Mouse (Mus musculus) common myeloid progenitor, adult 5-6 weeks (primary cell): Measurements from ENCODE around the gene Rnf5. TPM values are rescaled to one million over a fixed set of nuclear protein-coding genes. Genes with fewer than 3 reads are reported as not detected.

Source experiments
- ATAC-seq: replicated peaks from 2 replicates; pipeline ENCODE4 v1.8.0; 2016; ENCODE audit warnings: low read depth, mild to moderate bottlenecking, moderate TSS enrichment, inconsistent platforms; ENCODE audit not compliant: poor library complexity, severe bottlenecking
- total RNA-seq: library from RNA; stranded (forward); fragments of 200-1000, 187-1606 nt; gene quantifications from 2 replicates; pipeline ENCODE4 v1.2.3, GENCODE M21; 2017

The Rnf5 gene
- total RNA-seq, 1 experiment from 2014 or later: 14.4 TPM

DNA sequence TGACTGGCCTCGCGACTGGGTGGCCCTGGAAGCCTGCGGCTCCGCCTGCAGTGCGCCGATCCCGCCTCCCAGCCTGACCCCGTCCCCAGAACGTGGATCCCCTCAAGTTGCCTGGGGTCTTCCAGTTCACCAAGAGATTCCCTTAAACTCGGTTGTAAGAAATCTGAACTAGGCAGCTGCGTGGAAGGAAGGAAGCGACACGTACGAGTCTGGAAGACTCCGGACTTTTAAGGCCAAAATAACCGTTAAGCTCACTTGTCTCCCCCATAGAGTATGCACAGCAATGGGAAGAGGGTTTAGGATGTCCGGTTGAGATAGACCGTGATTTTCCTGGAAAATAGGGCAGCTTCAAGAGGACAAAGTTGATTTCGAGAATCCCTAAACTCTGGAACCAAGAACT is 15.7 kb downstream of the Rnf5 start:
- ATAC-seq: no peak

DNA sequence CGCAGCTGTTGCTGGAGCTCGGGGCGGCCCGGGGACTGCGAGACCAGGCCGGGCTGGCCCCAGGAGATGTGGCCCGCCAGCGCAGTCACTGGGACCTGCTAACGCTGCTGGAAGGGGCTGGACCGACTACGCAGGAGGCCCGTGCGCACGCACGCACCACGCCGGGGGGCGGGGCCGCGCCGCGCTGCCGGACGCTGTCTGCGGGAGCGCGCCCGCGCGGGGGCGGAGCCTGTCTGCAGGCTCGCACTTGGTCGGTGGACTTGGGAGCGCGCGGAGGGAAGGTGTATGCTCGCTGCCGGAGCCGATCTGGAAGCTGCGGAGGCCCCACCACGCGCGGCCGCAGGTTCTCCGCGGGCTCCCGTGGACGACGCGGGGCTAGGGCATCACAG is 16.1 kb downstream of the Rnf5 start:
- peak; percentile 57 for ATAC-seq

DNA sequence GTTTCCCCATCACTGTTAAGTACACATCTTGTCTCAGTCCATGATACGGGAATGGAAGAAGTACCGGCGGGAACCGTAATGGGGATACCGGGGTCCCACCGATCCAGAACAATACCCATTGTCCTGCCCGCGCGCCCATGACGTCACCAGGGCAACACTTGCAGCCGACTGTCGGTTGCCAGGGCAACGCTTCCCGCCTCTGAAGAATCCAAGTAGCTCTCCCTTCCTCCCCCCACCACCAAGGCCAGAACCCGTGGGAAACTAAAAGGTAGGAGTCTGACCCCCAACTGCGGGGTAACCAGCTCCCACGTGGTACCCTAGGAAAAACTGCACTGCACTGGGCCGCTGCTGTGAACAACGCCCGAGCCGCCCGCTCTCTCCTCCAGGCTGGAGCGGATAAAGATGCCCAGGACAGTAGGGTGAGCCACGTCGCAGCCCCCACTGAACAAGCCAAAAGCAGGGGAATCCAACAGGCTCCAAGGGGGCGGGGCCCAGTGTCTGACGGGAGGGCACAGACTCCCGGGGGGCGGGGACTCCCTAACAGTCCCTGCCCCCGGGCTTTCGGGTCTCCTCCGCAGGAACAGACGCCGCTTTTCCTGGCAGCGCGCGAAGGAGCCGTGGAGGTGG is 16.6 kb downstream of the Rnf5 start:
- ATAC-seq: peak; percentile 53

DNA sequence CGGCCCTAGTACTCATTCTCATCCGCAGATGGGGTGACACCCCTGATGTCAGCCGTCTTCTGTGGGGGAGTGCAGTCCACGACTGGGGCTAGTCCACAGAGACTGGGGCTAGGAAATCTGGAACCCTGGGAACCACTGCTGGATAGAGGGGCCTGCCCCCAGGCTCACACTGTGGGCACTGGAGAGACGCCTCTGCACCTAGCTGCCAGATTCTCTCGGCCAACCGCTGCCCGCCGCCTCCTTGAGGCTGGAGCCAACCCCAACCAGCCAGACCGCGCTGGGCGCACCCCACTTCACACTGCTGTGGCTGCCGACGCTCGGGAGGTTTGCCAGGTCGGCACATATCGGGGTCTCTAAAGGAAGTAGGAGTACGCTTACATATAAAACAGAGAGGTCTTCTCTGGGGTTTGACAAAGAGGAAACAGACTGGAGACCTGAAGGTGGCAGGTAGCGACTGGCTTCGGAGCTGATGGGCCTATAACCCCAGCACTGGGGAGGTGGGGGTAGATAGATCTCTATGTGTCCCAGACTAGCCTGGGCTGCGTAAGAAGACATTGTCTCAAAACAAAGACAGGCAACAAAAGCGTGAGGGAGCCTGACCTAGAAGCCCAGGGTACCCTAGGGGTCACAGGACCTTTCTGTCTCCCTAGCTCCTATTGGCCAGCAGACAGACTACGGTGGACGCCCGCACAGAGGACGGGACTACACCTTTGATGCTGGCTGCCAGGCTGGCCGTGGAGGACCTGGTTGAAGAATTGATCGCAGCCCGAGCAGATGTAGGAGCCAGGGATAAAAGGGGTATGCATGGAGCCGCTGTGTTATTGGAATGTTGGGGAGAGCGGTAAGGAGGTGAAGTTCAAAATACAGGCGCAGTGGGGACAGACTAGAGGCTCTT is 17.4 kb downstream of the Rnf5 start:
- no peak for ATAC-seq

DNA sequence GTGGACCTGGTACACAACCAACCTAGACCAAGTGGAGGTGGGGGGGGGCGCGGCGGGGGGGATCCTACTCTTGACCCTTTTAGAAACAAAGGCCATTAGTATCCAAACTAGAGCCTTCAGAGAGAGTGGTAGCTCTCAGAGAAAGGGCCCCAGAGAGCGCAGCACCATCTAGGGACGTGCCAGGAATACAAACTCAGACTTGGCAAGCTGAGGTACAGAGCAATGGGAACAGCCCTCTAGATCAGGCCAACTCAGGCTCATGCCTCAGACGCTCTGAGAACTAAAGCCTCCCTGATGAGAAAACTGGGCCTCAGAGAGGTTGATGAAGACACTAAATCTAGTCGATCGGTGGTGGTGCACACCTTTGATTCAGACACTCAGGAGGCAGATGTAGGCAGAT is 18.4 kb downstream of the Rnf5 start:
- ATAC-seq: no peak

GRCm38 (mm10) chr17:34583819-34584218 is 19.7 kb downstream of the Rnf5 start:
- no peak for ATAC-seq

DNA sequence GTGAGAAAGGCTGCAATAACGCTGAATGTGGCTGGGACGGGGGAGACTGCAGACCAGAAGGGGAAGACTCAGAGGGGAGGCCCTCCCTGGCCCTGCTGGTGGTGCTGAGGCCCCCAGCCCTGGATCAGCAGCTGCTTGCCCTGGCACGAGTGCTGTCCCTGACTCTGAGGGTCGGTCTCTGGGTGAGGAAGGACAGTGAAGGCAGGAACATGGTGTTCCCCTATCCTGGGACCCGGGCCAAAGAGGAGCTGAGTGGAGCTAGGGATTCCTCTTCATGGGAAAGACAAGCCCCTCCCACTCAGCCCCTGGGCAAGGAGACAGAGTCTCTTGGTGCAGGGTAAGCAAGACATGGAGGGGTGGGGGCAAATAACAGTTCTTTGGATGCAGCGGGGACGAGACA is 20.1 kb downstream of the Rnf5 start:
- no peak for ATAC-seq

DNA sequence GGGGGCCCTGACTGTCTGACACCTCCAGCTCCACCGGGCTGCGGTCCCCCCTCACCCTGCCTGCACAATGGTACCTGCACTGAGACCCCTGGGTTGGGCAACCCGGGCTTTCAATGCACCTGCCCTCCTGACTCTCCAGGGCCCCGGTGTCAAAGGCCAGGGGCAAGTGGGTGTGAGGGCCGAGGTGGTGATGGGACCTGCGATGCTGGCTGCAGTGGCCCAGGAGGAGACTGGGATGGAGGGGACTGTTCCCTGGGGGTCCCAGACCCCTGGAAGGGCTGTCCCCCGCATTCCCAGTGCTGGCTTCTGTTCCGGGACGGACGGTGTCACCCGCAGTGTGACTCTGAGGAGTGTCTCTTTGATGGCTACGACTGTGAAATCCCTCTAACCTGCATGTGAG is 21.0 kb downstream of the Rnf5 start:
- ATAC-seq: no peak

GRCm38 (mm10) chr17:34578070-34578469 is 25.4 kb downstream of the Rnf5 start:
- ATAC-seq: 0 out of 2 replicates have a peak, but pooled peaks have one; percentile 19

- ATAC-seq: no peak
Measured at GRCm38 (mm10) chr17:34576577-34576976, 26.9 kb downstream of the Rnf5 start.

DNA sequence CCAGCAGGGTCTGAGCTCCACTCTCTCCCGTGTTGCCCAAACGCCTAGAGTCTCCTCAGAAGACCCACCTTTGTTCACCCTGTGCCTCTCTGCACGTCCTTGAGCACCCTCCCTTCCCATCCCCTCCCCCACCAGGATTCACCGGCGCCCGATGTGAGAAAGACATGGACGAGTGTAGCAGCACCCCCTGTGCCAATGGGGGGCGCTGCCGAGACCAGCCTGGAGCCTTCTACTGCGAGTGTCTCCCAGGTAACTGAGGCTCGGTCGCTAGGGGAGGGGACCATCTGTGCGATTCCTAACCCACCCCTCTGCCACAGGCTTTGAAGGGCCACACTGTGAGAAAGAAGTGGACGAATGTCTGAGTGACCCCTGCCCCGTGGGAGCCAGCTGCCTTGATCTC is 31.1 kb downstream of the Rnf5 start:
- ATAC-seq: no peak

- 0 out of 2 replicates have a peak, but pooled peaks have one; percentile 34 for ATAC-seq
Measured at GRCm38 (mm10) chr17:34571875-34572274, 31.6 kb downstream of the Rnf5 start.

DNA sequence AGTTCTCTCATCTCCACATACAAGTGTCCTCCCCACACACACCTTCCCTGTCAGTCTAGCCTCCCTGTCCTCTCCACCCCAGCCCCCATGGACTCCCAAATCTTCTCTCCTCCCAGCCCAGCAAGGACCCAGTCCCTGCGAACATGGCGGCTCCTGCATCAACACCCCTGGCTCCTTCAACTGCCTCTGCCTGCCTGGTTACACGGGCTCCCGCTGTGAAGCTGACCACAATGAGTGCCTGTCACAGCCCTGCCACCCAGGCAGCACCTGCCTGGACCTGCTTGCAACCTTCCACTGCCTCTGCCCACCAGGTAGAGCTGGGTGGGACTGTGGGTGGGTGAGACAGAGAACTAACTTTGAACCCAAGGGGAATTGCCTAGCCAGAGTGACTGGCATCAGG is 33.6 kb downstream of the Rnf5 start:
- ATAC-seq: no peak

GRCm38 (mm10) chr17:34568421-34568820 is 35.1 kb downstream of the Rnf5 start:
- no peak for ATAC-seq

- ATAC-seq: no peak
Measured at GRCm38 (mm10) chr17:34567311-34567710, 36.2 kb downstream of the Rnf5 start.

GRCm38 (mm10) chr17:34564796-34565195 is 38.7 kb downstream of the Rnf5 start:
- no peak for ATAC-seq

DNA sequence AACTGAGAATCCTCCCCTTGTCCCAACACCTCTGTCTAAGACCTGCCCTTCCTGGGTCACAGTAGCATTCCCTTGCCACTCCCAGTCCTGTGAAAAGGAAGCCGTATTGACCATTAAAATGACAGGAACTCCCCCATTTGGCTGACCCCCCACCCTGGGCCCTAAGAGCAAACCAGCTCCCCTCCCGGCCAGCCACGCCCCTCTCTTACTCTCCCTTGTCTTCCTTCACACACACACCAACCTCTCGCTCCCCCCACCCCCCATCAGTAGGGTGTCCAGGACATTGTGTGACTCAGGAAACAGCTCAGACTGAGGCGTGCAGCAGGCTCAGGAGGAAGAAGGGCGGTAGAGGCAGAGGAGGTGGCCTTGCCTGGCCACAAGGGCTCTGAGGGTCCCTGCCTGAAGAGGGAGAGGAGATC is 39.5 kb downstream of the Rnf5 start, which contains the start of gene Notch4:
Notch4 (plus strand) TSS at position 266 of the 419 bp plus-strand sequence.
- peak; percentile 50 for ATAC-seq

DNA sequence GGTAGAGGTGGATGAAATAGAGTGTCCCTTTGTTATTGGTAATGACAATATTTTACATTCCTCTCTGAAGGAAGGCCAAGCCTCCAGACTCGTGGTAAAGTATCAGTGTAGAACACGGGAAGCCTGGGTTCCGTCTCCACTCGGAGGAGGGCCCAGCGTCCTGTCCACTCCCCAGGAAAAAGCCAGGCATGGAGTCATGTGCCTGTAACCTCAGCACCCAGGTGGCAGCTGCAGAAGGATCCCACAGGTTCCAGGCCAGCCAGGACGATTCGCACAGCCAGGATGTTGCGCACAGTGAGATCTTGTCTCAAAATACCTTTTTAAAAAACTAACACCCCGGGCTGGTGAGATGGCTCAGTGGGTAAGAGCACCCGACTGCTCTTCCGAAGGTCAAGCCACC is 40.1 kb downstream of the Rnf5 start:
- no peak for ATAC-seq

- no peak for ATAC-seq
Measured at GRCm38 (mm10) chr17:34562595-34562994, 40.9 kb downstream of the Rnf5 start.

DNA sequence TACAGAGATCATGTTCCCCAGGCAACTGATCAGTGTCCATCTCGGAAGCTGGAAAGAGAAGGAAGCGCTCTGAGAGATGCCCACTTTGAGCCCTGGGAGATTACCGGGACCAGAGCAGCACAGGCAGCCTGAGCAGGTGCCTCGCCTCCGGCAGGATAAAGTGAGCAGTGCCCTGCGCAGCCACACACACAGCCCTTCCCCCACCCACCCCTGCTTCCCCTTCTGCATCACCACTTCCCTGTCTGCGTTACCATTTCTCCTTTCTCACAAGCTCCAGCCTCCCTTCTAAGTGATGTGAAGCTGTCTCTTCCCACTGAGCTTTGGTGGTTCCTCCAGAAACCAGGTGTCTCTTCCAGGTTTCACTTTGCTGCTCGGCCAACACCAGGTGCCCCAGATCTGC is 42.3 kb downstream of the Rnf5 start:
- ATAC-seq: peak; percentile 71

- ATAC-seq: no peak
Measured at GRCm38 (mm10) chr17:34560438-34560837, 43.1 kb downstream of the Rnf5 start.
